Mouse (Mus musculus) cortical plate, adult 2 months (tissue): Measurements from ENCODE around the gene Prpf6.

Source experiments
- CTCF ChIP-seq: fragments of 200-500 bp; IDR thresholded peaks from 2 replicates; pipeline ENCODE4 v1.5.1; 2011; ENCODE audit warnings: mild to moderate bottlenecking, control low read depth, low read length; ENCODE audit not compliant: insufficient read depth; ENCODE audit errors: extremely low read depth
- POLR2A ChIP-seq: fragments of 200-500 bp; IDR thresholded peaks from 2 replicates; pipeline ENCODE4 v1.6.1; 2011; ENCODE audit warnings: mild to moderate bottlenecking, low read length, control low read depth; ENCODE audit not compliant: insufficient read depth; ENCODE audit errors: extremely low read depth

- TF ChIP-seq CTCF (no peak), POLR2A (peak; percentile 36; the same call in 1 of the 2 replicates)
Measured at GRCm38 (mm10) chr2:181679951-181680715, 88.5 kb downstream of the Prpf6 start, which contains the start of gene Tcea2.
